Mouse (Mus musculus) small intestine, adult 2 months (tissue): ENCODE data around the gene Ucp3.

Experiments used
- CTCF ChIP-seq: fragments of 200-500 bp; IDR thresholded peaks from 2 replicates; pipeline ENCODE4 v1.5.1; 2012; ENCODE audit warnings: low read depth, mild to moderate bottlenecking, control low read depth, inconsistent platforms, low read length, moderate library complexity, mixed read lengths; ENCODE audit not compliant: insufficient replicate concordance, insufficient read length; ENCODE audit errors: extremely low read depth
- POLR2A ChIP-seq: fragments of 200-500 bp; IDR thresholded peaks from 2 replicates; pipeline ENCODE4 v1.6.1; 2012; ENCODE audit warnings: low read depth, mild to moderate bottlenecking, control low read depth, inconsistent platforms, low read length, moderate library complexity

DNA sequence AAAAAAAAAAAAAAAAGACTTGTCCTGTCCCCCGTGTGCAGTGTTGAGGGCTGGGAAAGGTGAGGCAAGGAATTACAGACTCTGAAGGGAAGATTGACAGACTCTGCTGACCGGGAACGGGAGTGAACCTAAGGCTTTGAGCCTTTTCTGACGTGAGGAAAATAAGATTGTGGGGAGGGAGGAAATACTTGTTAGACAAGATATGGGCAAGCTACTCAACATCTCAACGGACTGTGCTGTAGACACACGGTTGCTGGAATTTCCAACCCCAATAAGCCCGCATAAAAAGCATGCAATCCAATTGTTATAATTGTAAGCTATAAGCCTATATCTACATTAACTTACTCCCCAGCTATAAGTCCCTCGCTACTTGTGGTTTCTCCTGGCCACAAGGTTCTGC lies 51.9 kb downstream of the Ucp3 start:
- TF ChIP-seq CTCF (no peak), POLR2A (no peak)
